Mouse (Mus musculus) midbrain, embryonic 11.5 days (tissue): Measurements from ENCODE around the gene Icos. TPM values are rescaled to one million over a fixed set of nuclear protein-coding genes. Genes with fewer than 3 reads are reported as not detected.

Experiments
- ATAC-seq: fragments of 200-750 bp; cut with Nextera tagmentation; 2 replicates; pipeline ENCODE4 v1.8.0; 2017; ENCODE audit warnings: moderate TSS enrichment, moderate library complexity; ENCODE audit not compliant: low FRiP score
- DNase-seq: peaks from one replicate; pipeline ENCODE4 v3.0.0; 2015; ENCODE audit warnings: low spot score; ENCODE audit errors: missing footprints
- H3K27ac ChIP-seq: fragments of 300-500 bp; sonication (generic); 2 replicates; pipeline ENCODE4 v1.5.1; 2014; ENCODE audit warnings: low read depth, low read length
- H3K27me3 ChIP-seq: fragments of 300-500 bp; sonication (generic); 2 replicates; pipeline ENCODE4 v1.6.1; 2014; ENCODE audit warnings: mild to moderate bottlenecking, low read length, moderate library complexity, mixed read lengths; ENCODE audit not compliant: control insufficient read depth, insufficient read depth
- H3K36me3 ChIP-seq: fragments of 300-500 bp; sonication (generic); 2 replicates; pipeline ENCODE4 v1.6.1; 2014; ENCODE audit warnings: mild to moderate bottlenecking, low read length, moderate library complexity, mixed read lengths; ENCODE audit not compliant: control insufficient read depth, insufficient read depth
- H3K4me1 ChIP-seq: fragments of 300-500 bp; sonication (generic); 2 replicates; pipeline ENCODE4 v1.6.1; 2014; ENCODE audit warnings: low read length; ENCODE audit not compliant: control insufficient read depth, insufficient read depth
- H3K4me2 ChIP-seq: fragments of 300-500 bp; sonication (generic); 2 replicates; pipeline ENCODE4 v1.6.1; 2014; ENCODE audit warnings: mild to moderate bottlenecking, moderate library complexity
- H3K4me3 ChIP-seq: fragments of 300-500 bp; sonication (generic); 2 replicates; pipeline ENCODE4 v1.5.1; 2014; ENCODE audit warnings: low read depth, low read length
- H3K9ac ChIP-seq: fragments of 300-500 bp; sonication (generic); 2 replicates; pipeline ENCODE4 v1.6.1; 2014; ENCODE audit warnings: low read length
- H3K9me3 ChIP-seq: fragments of 300-500 bp; sonication (generic); 2 replicates; pipeline ENCODE4 v1.6.1; 2016; ENCODE audit warnings: low read length; ENCODE audit not compliant: control insufficient read depth
- WGBS: fragments of 180-500 bp; shearing (Covaris S2); extraction: QIAGEN DNeasy Blood & Tissue Kit; methylation state at CpG from one replicate; pipeline ENCODE4 v1.1.7; 2014; 5-methylcytosine and 5-hydroxymethylcytosine counted together
- polyA plus RNA-seq: library from polyadenylated mRNA; unstranded; fragments of >200 nt; fragmentation: Nextera tagmentation; extraction: Ambion mirVana; gene quantifications from 2 replicates; pipeline ENCODE4 v1.2.1, GENCODE M21; 2014

Gene Icos
- polyA plus RNA-seq, 1 experiment from 2014 or later = 0.04 TPM

GRCm38 (mm10) chr1:60958287-60958686, 19.4 kb upstream of the Icos start:
- no peaks in the 10 kb centered on the region for H3K9me3 ChIP-seq
- no peak overlapping the region for H3K9ac ChIP-seq
- H3K27ac ChIP-seq = no peak overlapping the region
- WGBS = 84% methylated on average over 1 of the region's 1 CpGs
- no peak for ATAC-seq
- no peaks in the 10 kb centered on the region for H3K4me1 ChIP-seq
- no peak overlapping the region for H3K4me3 ChIP-seq
- no peak overlapping the region for H3K4me2 ChIP-seq
- no peaks in the 10 kb centered on the region for H3K36me3 ChIP-seq
- peak; percentile 41 for DNase-seq
- H3K27me3 ChIP-seq = no peaks in the 10 kb centered on the region

GRCm38 (mm10) chr1:60959246-60959645, 18.5 kb upstream of the Icos start:
- DNase-seq (peak; percentile 59), ATAC-seq (no peak)
- H3K4me3 ChIP-seq = no peak overlapping the region
- 92% methylated on average over 4 of the region's 4 CpGs for WGBS
- no peak overlapping the region for H3K4me2 ChIP-seq
- H3K9me3 ChIP-seq = no peaks in the 10 kb centered on the region
- H3K36me3 ChIP-seq = no peaks in the 10 kb centered on the region
- H3K27ac ChIP-seq = no peak overlapping the region
- H3K27me3 ChIP-seq = no peaks in the 10 kb centered on the region
- H3K4me1 ChIP-seq = no peaks in the 10 kb centered on the region
- no peak overlapping the region for H3K9ac ChIP-seq

- 83% methylated on average over 11 of the region's 11 CpGs for WGBS
- no peak overlapping the region for H3K4me2 ChIP-seq
- H3K27me3 ChIP-seq = no peaks in the 10 kb centered on the region
- no peak overlapping the region for H3K4me3 ChIP-seq
- no peaks in the 10 kb centered on the region for H3K36me3 ChIP-seq
- DNase-seq (peak; percentile 76), ATAC-seq (no peak)
- no peaks in the 10 kb centered on the region for H3K4me1 ChIP-seq
- H3K9me3 ChIP-seq = no peaks in the 10 kb centered on the region
- H3K9ac ChIP-seq = no peak overlapping the region
- H3K27ac ChIP-seq = no peak overlapping the region
Measured at GRCm38 (mm10) chr1:60960451-60960850, 17.3 kb upstream of the Icos start.

GRCm38 (mm10) chr1:60961080-60961479, 16.6 kb upstream of the Icos start:
- H3K9ac ChIP-seq = no peak overlapping the region
- ATAC-seq (no peak), DNase-seq (peak; percentile 91)
- 31% methylated on average over 4 of the region's 4 CpGs for WGBS
- H3K9me3 ChIP-seq = no peaks in the 10 kb centered on the region
- no peak overlapping the region for H3K4me3 ChIP-seq
- no peak overlapping the region for H3K4me2 ChIP-seq
- H3K36me3 ChIP-seq = no peaks in the 10 kb centered on the region
- H3K27me3 ChIP-seq = no peaks in the 10 kb centered on the region
- no peak overlapping the region for H3K27ac ChIP-seq
- H3K4me1 ChIP-seq = no peaks in the 10 kb centered on the region

DNA sequence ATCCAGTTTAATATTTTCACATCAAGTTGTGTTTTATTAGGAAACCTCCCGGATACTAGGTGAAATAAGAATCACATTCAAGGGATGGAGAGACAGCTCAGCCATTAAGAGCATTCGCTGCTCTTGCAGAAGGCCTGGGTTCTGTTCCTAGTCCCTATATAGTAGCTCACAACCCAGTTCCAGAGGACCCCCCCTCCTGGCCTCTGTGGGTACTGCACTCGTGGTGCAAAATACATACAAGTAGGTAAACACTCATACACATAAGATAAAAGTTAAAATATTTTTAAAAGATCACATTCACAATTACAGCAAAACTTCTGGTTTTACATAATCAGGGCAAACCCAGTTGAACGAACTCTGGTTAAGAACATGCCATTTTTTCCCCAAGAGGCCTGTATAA, 15.6 kb upstream of the Icos start:
- no peak overlapping the region for H3K4me2 ChIP-seq
- 91% methylated on average over 4 of the region's 4 CpGs for WGBS
- DNase-seq (peak; percentile 79), ATAC-seq (no peak)
- H3K4me3 ChIP-seq = no peak overlapping the region
- no peaks in the 10 kb centered on the region for H3K9me3 ChIP-seq
- H3K9ac ChIP-seq = no peak overlapping the region
- no peak overlapping the region for H3K27ac ChIP-seq
- H3K4me1 ChIP-seq = no peaks in the 10 kb centered on the region
- no peaks in the 10 kb centered on the region for H3K27me3 ChIP-seq
- no peaks in the 10 kb centered on the region for H3K36me3 ChIP-seq

GRCm38 (mm10) chr1:60967521-60967920, 10.2 kb upstream of the Icos start:
- ATAC-seq (no peak), DNase-seq (peak; percentile 14)
- Histone ChIP-seq H3K36me3 (no peaks in the 10 kb centered on the region), H3K27me3 (no peaks in the 10 kb centered on the region), H3K4me2 (no peak overlapping the region), H3K9me3 (no peaks in the 10 kb centered on the region), H3K9ac (no peak overlapping the region), H3K27ac (no peak overlapping the region), H3K4me3 (no peak overlapping the region), H3K4me1 (no peaks in the 10 kb centered on the region)
- WGBS = 39% methylated on average over 2 of the region's 2 CpGs

DNA sequence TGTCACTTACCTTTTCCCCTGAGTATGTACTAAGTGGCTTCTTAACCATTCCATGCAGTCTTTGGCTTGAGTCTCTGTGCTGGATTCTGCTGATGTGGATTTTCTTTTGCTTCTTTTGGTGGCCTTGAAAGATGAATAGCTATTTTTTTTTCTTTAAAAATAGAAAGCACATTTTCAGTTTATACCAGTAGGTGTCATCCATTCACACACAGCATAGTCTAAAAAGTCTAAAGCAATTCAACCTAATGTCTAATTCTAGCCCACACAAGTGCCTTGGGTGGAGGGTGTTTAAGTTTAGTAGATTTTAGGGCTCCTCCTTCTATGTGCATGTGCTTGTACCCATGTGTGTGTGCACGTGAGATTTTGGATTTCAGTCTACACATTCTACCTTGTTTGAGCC, 6.9 kb upstream of the Icos start:
- no peaks in the 10 kb centered on the region for H3K9me3 ChIP-seq
- no peaks in the 10 kb centered on the region for H3K4me1 ChIP-seq
- peak; percentile 47 for DNase-seq
- H3K36me3 ChIP-seq = no peaks in the 10 kb centered on the region
- no peak overlapping the region for H3K4me3 ChIP-seq
- H3K27me3 ChIP-seq = no peaks in the 10 kb centered on the region
- 85% methylated on average over 1 of the region's 1 CpGs for WGBS
- no peak overlapping the region for H3K27ac ChIP-seq
- ATAC-seq = no peak
- H3K9ac ChIP-seq = no peak overlapping the region
- no peak overlapping the region for H3K4me2 ChIP-seq

DNA sequence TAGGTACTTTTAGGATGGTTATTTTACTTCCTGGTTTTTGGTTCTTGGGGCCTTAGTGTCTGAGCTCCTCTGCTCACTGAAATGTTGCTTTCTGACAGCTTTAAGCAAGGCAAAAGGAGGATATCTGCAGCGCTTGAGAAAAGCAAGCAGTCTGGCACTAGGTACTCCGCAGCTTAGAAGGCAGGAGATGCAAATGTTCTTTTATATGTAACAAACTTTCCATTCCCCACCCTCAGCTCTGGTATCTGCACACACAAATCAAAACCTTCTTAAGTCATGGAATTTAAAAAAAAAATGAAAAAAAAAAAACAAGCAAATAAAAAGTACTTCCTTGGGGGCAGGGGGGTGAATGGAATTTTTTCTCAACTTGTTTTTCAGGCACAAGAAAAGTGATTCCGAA, 3.5 kb upstream of the Icos start:
- 92% methylated on average over 3 of the region's 3 CpGs for WGBS
- no peak overlapping the region for H3K4me2 ChIP-seq
- peak; percentile 67 for DNase-seq
- no peak overlapping the region for H3K9ac ChIP-seq
- no peaks in the 10 kb centered on the region for H3K4me1 ChIP-seq
- no peak overlapping the region for H3K27ac ChIP-seq
- no peaks in the 10 kb centered on the region for H3K27me3 ChIP-seq
- no peaks in the 10 kb centered on the region for H3K36me3 ChIP-seq
- H3K9me3 ChIP-seq = no peaks in the 10 kb centered on the region
- H3K4me3 ChIP-seq = no peak overlapping the region
- no peak for ATAC-seq

DNA sequence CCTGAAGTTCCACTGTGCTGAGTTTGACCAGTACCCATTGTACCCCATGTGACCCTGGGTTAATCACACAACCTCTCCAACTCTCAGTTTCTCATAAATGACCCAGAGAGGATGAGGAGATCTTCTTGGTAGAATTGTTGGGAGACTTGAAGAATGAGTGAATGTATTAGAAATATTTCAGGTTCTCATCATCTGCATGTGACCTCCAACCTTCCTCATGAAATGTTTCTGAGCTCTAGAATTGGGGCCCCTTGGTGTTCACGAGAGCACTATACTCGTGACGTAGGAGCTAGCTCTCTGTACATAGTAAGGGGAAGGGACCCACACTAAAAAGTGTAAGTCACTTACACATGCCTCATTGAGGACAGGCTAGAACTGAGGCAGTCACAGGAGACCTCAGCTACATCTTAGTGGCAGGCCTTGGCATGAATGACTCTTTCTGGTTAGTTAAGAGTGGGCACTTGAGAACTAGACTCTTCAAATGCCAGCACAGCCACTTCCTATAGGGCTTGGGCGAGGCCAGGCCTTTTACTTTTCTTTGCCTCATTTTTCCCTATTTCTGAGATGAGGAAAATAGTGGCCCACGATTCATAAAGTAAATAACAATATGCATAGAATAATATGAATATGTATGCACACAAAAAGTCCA, 2.0 kb upstream of the Icos start:
- ATAC-seq = no peak
- no peak overlapping the region for H3K9ac ChIP-seq
- WGBS = 90% methylated on average over 5 of the region's 5 CpGs

More for the DNA sequence above, 2.0 kb upstream of the Icos start:
- no peaks in the 10 kb centered on the region for H3K36me3 ChIP-seq
- DNase-seq = peak; percentile 64
- H3K9me3 ChIP-seq = no peaks in the 10 kb centered on the region
- no peak overlapping the region for H3K4me3 ChIP-seq
- no peaks in the 10 kb centered on the region for H3K4me1 ChIP-seq
- no peak overlapping the region for H3K4me2 ChIP-seq
- H3K27ac ChIP-seq = no peak overlapping the region
- no peaks in the 10 kb centered on the region for H3K27me3 ChIP-seq
